In the genomic region with DNA sequence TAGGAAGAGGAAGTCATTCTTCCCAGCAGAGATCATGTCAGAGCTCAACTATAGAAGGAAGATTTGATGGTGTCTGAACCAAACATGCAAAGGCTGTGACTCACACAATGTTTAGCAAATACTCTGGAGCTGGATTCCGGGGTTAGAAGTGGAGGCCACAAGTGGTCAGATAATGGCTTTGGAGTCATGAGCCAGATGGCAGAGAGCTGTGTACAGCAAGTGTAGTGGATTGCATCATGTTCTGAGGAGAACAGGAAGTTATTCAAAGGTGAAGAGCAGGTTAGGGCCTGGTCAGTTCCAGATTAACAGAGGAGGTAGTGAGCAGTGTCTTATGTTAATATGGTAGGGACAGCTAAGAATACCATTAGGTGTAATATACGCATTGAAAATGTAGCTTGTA, we compare ENCODE assay signal across 16 mouse cellular contexts. TPM values are rescaled to one million over a fixed set of nuclear protein-coding genes. Genes with fewer than 3 reads are reported as not detected.
DNase-seq lines count a peak whose midpoint lies in the region; ATAC-seq and TF ChIP-seq lines count a peak whose summit lies in the region.
"Had no signal": no experiment of that assay in that cellular context is flagged by ENCODE, and none has a peak within 500 bp of the region (broad histone marks: within the 10 kb centered on the region; RNA-seq: fewer than 3 reads in every experiment).

No protein-coding gene starts in this region.

- TF ChIP-seq CTCF in liver, adult 2 months (IDR thresholded peaks at IDR 0.05; ENCODE audit: low read depth, low read length), result no peak

- no peak overlapping the region for H3K4me2 ChIP-seq in liver, embryonic 11.5 days
- H3K4me2 ChIP-seq in kidney, embryonic 15.5 days, result no peak overlapping the region
- H3K4me2 ChIP-seq: embryonic facial prominence, embryonic 13.5 days; liver, embryonic 15.5 days; stomach, embryonic 15.5 days had no signal

- H3K4me3 ChIP-seq in liver, adult 2 months (ENCODE audit: insufficient read depth, low read depth, low read length), result no peak overlapping the region
- no peak overlapping the region for H3K4me3 ChIP-seq in liver, embryonic 11.5 days (ENCODE audit: low read depth, low read length)
- H3K4me3 ChIP-seq in kidney, embryonic 15.5 days (replicated peaks), result no peak overlapping the region
- H3K4me3 ChIP-seq: embryonic facial prominence, embryonic 13.5 days; liver, embryonic 15.5 days; stomach, embryonic 15.5 days had no signal

- no peak for ATAC-seq in liver, embryonic 11.5 days (replicated peaks; ENCODE audit: low FRiP score)
- peak; percentile 52 for ATAC-seq in megakaryocyte progenitor cell, adult 5-6 weeks (replicated peaks; ENCODE audit: poor library complexity)
- ATAC-seq in kidney, embryonic 15.5 days (replicated peaks; ENCODE audit: low FRiP score), result no peak
- ATAC-seq: hindbrain, embryonic 16.5 days had no signal

- no peaks in the 10 kb centered on the region for H3K79me2 ChIP-seq in liver, adult 2 months (ENCODE audit: control insufficient read depth, insufficient read depth, low read length)

- TF ChIP-seq POLR2A in liver, adult 2 months (IDR thresholded peaks at IDR 0.05; ENCODE audit: extremely low read depth, insufficient read depth, low read length), result no peak

- DNase-seq in liver, adult 2 months (ENCODE audit: extremely low read depth, low read depth, low spot score), result peak; percentile 2
- DNase-seq in liver, embryonic 11.5 days (ENCODE audit: low spot score), result no peak
- DNase-seq in Muller cell, postnatal 12 days (ENCODE audit: inconsistent ontology term), result peak; percentile 45
- DNase-seq in lung, adult 18-20 months, result peak; percentile 86 to 89
- DNase-seq in cerebellum, adult 8-10 months, result no peak
- DNase-seq in gastrocnemius, postnatal 14 days, result no peak
- DNase-seq: cerebellum, adult 11 months; kidney, adult 8-10 months; midbrain, embryonic 14.5 days; thymus, postnatal 4 days had no signal

- H3K9ac ChIP-seq in liver, adult 2 months (ENCODE audit: low read depth, low read length), result no peak overlapping the region
- H3K9ac ChIP-seq in liver, embryonic 11.5 days (ENCODE audit: low read depth, low read length), result no peak overlapping the region
- H3K9ac ChIP-seq in kidney, embryonic 15.5 days, result no peak overlapping the region
- H3K9ac ChIP-seq: embryonic facial prominence, embryonic 13.5 days; liver, embryonic 15.5 days; stomach, embryonic 15.5 days had no signal

- intact Hi-C loops in gastrocnemius, postnatal 14 days (cut with DNase I; ENCODE audit: low total_unique reads), result no loop called here

- H3K4me1 ChIP-seq in liver, adult 2 months (ENCODE audit: control insufficient read depth, insufficient read depth, low read length), result no peaks in the 10 kb centered on the region
- H3K4me1 ChIP-seq in liver, embryonic 11.5 days (replicated peaks; ENCODE audit: control insufficient read depth, insufficient read depth, low read length), result no peaks in the 10 kb centered on the region
- H3K4me1 ChIP-seq in kidney, embryonic 15.5 days, result no peaks in the 10 kb centered on the region
- H3K4me1 ChIP-seq: embryonic facial prominence, embryonic 13.5 days; liver, embryonic 15.5 days; stomach, embryonic 15.5 days had no signal

- H3K27ac ChIP-seq in liver, adult 2 months (replicated peaks; ENCODE audit: insufficient read depth, low read depth, low read length), result no peak overlapping the region
- no peak overlapping the region for H3K27ac ChIP-seq in liver, embryonic 11.5 days (ENCODE audit: low read depth, low read length)
- no peak overlapping the region for H3K27ac ChIP-seq in kidney, embryonic 15.5 days
- H3K27ac ChIP-seq: embryonic facial prominence, embryonic 13.5 days; liver, embryonic 15.5 days; stomach, embryonic 15.5 days had no signal

- 72% methylated on average over 2 of the region's 2 CpGs for WGBS in liver, adult 2 months
- WGBS in liver, embryonic 11.5 days, result 75% methylated on average over 2 of the region's 2 CpGs
- WGBS in kidney, embryonic 15.5 days, result 89% methylated on average over 2 of the region's 2 CpGs

- H3K27me3 ChIP-seq in liver, adult 2 months (ENCODE audit: control insufficient read depth, insufficient read depth, low read length), result no peaks in the 10 kb centered on the region
- no peaks in the 10 kb centered on the region for H3K27me3 ChIP-seq in liver, embryonic 11.5 days (replicated peaks; ENCODE audit: control insufficient read depth, insufficient read depth, low read length)
- no peaks in the 10 kb centered on the region for H3K27me3 ChIP-seq in kidney, embryonic 15.5 days
- H3K27me3 ChIP-seq: embryonic facial prominence, embryonic 13.5 days; liver, embryonic 15.5 days; stomach, embryonic 15.5 days had no signal

- peaks cover 27% of the 10 kb centered on the region for H3K36me3 ChIP-seq in liver, adult 2 months (ENCODE audit: control insufficient read depth, insufficient read depth, low read length)
- H3K36me3 ChIP-seq in liver, embryonic 11.5 days (ENCODE audit: control insufficient read depth, insufficient read depth, low read length), result no peaks in the 10 kb centered on the region; the same call in 1 of the 2 replicates
- peaks cover 71% of the 10 kb centered on the region for H3K36me3 ChIP-seq in kidney, embryonic 15.5 days
- H3K36me3 ChIP-seq: liver, embryonic 15.5 days had no signal

- no peaks in the 10 kb centered on the region for H3K9me3 ChIP-seq in liver, embryonic 11.5 days (ENCODE audit: control insufficient read depth, low read length)
- no peaks in the 10 kb centered on the region for H3K9me3 ChIP-seq in kidney, embryonic 15.5 days (replicated peaks)
- H3K9me3 ChIP-seq: embryonic facial prominence, embryonic 13.5 days; liver, embryonic 15.5 days; stomach, embryonic 15.5 days had no signal

RNA-seq across cellular contexts. Expression of a gene that starts 20.4 kb away (rescaled TPM):
- total RNA-seq in liver, adult 2 months (2014; rRNA removed), result 4.7 and 5.5 TPM in 2 replicates
- polyA plus RNA-seq in liver, adult 2 months (2012; rRNA removed), result 0.36 and 0.65 TPM in 2 replicates
- polyA plus RNA-seq in liver, embryonic 11.5 days (2014; fragmentation: Nextera tagmentation; extraction: Ambion mirVana), result 8.1 and 8.3 TPM in 2 replicates
- total RNA-seq in megakaryocyte progenitor cell, adult 5-6 weeks (2015), result 93.7 and 123 TPM in 2 replicates
- total RNA-seq in megakaryocyte progenitor cell, adult 5-6 weeks (2017), result 119 TPM in 2 replicates
- 14.3 and 15.2 TPM in 2 replicates for polyA plus RNA-seq in kidney, embryonic 15.5 days (2015; fragmentation: Nextera tagmentation; extraction: Ambion mirVana)
- total RNA-seq in gastrocnemius, postnatal 14 days (2021), result 10 to 100 TPM; 11.5 to 13.5 TPM

Comparison
In these comparisons a context has a peak if more than half of its experiments do, and no peak if none do; other contexts are left out.
1. DNase-seq: peak in liver, adult 2 months (single experiment), Muller cell, postnatal 12 days (single experiment) and lung, adult 18-20 months (2 of 2); none in liver, embryonic 11.5 days (single experiment), cerebellum, adult 8-10 months (single experiment) and gastrocnemius, postnatal 14 days (single experiment).
2. RNA of a gene that starts 20.4 kb away (total RNA-seq): 93.7 to 123 TPM in megakaryocyte progenitor cell, adult 5-6 weeks; 11.5 to 13.5 TPM in gastrocnemius, postnatal 14 days and 4.7 to 5.5 TPM in liver, adult 2 months; every median in the first group is over 4 times any median in the second.